Mouse (Mus musculus) cerebellum, postnatal 14 days (tissue): ENCODE results near the gene Ikzf5.
A peak's percentile ranks its signal among the peaks of the same experiment; 100 is the strongest.

Experiments used
- DNase-seq, 2 experiments: peaks; one replicate each; pipeline ENCODE4 v3.0.0; 2021; ENCODE audit warnings: mixed read lengths in 2 of 2

Gene Ikzf5

DNA sequence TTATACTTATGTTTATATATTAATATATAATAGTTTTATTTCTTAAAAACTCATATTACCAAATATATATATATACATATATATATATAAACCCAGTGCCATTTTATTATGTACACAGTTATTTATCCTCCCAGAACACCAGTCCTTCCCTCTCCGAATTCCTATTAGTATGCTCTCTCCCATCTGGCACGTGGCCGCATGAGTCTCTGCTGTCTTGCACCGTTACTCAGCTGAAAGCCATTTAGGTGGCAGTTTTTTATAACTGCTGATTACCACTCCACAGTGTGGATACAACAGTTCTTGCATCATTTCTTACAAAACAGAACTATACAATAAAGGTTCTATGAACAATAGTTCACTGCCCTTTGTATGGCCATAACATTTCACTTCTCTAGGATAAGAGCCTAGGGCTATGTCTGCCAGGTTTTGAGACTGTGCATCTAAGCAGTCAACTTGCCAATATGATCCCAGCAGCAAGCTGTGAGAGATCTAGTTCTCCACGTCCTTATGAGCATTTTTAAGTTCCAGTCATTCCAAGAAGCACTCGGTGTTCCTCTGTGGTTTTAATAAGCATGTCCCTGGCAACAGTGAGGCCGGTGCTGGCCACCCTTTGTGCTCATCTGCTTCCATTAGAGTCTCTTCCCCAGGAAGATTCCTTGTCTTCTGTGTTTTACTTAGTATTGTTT is 64.3 kb downstream of the Ikzf5 start:
- DNase-seq: peak; percentile 38 to 43
